Mouse (Mus musculus): ENCODE data around the gene Hmgcs1. TPM values are rescaled to one million over a fixed set of nuclear protein-coding genes. Genes with fewer than 3 reads are reported as not detected.

Gene Hmgcs1
- polyA plus RNA-seq (2017; shearing (Covaris generic)) = 56.4 TPM

GRCm38 (mm10) chr13:119690039-119690728 lies at the start of gene Hmgcs1:
Hmgcs1 (plus strand) TSS chr13:119690379.

GRCm38 (mm10) chr13:119755681-119756471 lies 65.7 kb downstream of the Hmgcs1 start, which contains the start of gene Nim1k:
Nim1k (minus strand) TSS chr13:119755882.

Other genes with a start within 250 kb of the Hmgcs1 start
- gene 4833420G17Rik, start 227.6 kb upstream of the Hmgcs1 start, polyA plus RNA-seq (2017; shearing (Covaris generic)) = 79.7 TPM
- gene Tmem267, start 202.3 kb upstream of the Hmgcs1 start, polyA plus RNA-seq (2017; shearing (Covaris generic)) = 1.2 TPM
- not detected for gene 3110070M22Rik, start 202.0 kb upstream of the Hmgcs1 start, polyA plus RNA-seq (2017; shearing (Covaris generic))
- 0.17 TPM for gene Ccl28, start 66.6 kb upstream of the Hmgcs1 start, polyA plus RNA-seq (2017; shearing (Covaris generic))
- not detected for gene Nim1k, start 65.5 kb downstream of the Hmgcs1 start, polyA plus RNA-seq (2017; shearing (Covaris generic))
- 46.9 TPM for gene Zfp131, start 100.5 kb downstream of the Hmgcs1 start, polyA plus RNA-seq (2017; shearing (Covaris generic))
- gene AF067063, start 139.8 kb downstream of the Hmgcs1 start, polyA plus RNA-seq (2017; shearing (Covaris generic)) = not detected
- not detected for gene D13Ertd608e, start 145.6 kb downstream of the Hmgcs1 start, polyA plus RNA-seq (2017; shearing (Covaris generic))
- gene Tcstv1, start 204.4 kb downstream of the Hmgcs1 start, polyA plus RNA-seq (2017; shearing (Covaris generic)) = not detected
- not detected for gene Gm21761, start 238.9 kb downstream of the Hmgcs1 start, polyA plus RNA-seq (2017; shearing (Covaris generic))

All from effector memory CD4-positive, alpha-beta T cell, adult 7 months (primary cell).